Mouse (Mus musculus): Measurements from ENCODE around the gene Tlr12.
"Not testable (repeated sequence)": the region's sequence is repeated elsewhere in the genome, so short reads cannot be mapped to it uniquely, and the experiment has no call there.

The Tlr12 gene

DNA sequence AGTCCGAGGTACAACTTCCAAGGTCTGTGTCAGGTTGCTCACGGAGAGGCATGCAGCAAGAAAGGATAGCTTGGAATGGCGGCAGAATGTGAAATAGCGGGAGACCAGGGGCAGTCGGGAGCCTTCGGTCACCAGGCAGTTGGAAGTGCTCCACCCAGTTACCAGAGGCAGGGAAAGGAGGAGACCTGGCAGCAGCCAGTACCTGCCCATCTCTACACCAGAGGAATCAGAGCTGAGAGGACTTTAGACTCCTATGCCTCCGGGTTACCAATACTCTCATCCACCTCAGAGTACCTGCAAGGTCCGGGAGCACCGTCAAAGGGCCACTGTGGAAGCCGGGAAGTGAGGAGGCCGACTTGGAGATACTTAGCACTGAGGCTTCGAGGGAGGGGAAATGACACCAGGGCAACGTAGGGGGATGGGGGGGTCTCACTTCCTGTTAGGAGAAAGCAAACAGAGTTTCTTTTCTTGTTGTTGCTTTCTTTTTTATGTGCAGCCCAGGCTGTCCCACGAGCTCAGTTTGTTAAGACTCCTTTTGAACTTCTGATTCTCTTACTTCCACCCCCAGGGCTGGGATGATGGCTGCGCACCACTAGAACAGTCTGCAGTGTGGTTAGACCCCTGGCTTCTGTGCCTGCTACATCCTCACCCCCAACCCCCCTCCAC, at the start of gene Tlr12:
Gene Tlr12 (minus strand): TSS at position 374 of the 666 bp plus-strand sequence.
- DNase-seq (ENCODE audit: low read depth, low spot score): peak; percentile 76

DNA sequence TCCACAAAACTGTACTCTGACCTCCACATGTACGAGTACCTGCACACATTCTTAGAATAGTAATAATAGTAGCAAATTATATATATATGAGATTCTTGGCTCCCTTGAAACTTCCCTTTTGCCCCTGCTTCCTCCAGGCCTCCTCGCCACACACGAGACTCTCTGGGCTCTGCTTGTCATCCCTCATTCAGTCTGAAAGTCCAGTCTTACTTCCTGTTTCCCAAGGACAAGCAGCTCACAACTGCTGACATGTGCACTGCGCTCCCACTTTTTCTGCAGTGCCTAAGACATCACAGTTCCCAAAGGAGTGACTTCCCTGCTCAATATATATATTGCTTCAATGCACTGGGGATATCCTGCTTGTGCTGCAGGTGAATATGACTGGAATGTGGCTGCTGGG, 48.8 kb upstream of the Tlr12 start:
- DNase-seq (ENCODE audit: low read depth, low spot score): not testable (repeated sequence)

DNA sequence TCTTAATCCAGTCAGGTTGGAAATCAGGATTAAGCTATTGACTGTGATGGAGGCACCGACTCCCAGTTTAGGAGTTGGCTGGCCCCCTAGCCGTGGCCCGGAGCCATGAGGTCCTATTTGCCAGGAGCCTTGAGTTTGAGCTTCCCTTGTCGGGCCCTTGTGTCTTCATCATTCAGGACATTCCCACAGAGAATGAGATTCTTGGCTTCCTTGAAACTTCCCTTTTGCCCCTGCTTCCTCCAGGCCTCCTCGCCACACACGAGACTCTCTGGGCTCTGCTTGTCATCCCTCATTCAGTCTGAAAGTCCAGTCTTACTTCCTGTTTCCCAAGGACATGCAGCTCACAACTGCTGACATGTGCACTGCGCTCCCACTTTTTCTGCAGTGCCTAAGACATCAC, 47.9 kb upstream of the Tlr12 start:
- DNase-seq (ENCODE audit: low read depth, low spot score): not testable (repeated sequence)

DNA sequence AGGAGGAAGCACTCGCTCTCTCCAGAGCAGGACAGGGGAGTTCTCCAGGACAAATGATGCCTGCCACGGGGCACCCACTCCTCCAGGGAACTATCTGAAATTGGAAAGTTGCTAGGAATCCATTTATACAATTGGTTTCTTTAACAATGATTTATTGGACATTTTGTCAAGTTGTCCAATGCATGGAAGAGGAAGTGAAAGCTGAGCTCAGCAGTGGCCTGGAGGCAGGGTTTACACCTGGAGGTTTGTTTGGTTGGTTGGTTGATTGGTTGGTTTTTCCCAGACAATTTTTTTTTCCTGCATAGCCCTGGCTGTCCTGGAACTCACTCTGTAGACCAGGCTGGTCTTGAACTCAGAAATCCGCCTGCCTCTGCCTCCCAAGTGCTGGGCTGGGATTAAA, 45.6 kb upstream of the Tlr12 start:
- peak; percentile 78 for DNase-seq (ENCODE audit: low read depth, low spot score)

DNA sequence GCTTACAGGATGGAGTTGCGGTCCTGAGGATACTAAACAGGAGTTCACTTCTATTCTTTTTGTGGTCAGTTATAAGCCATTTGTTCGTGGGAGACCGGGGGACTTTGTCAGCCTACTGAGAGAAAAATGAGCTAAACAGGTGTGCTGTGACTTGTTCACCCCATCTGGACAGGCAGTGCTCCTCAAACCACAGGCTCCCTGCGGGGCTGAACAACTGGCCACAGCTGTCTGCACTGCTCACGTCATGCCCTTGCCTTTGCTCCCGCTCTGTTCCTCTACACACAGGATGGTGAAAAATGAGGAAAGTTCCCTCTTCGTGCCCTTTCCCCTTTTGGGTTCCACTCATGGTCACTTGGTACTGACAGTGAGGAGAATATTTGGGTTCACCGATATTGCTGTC, 42.6 kb upstream of the Tlr12 start:
- peak; percentile 39 for DNase-seq (ENCODE audit: low read depth, low spot score)

DNA sequence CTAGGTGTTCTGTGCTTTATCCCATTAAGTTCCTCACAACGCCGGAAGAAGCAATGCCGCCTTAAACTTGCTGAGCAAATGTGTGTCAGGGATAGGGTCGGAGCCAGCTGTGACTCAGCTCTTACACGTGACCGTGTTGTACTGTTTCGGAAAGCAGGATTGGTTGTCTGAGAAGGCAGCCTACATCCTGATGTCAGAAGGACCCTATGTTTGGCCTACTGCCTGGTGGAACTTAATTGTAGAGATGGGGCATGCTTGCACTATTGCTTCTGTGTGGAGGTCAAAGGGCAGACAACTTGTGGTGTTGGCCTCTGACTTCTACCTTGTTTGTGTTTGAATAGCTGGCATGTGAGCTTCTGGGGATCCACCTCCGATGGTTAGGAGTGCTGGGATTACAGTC, 41.8 kb upstream of the Tlr12 start:
- DNase-seq (ENCODE audit: low read depth, low spot score): no peak

DNA sequence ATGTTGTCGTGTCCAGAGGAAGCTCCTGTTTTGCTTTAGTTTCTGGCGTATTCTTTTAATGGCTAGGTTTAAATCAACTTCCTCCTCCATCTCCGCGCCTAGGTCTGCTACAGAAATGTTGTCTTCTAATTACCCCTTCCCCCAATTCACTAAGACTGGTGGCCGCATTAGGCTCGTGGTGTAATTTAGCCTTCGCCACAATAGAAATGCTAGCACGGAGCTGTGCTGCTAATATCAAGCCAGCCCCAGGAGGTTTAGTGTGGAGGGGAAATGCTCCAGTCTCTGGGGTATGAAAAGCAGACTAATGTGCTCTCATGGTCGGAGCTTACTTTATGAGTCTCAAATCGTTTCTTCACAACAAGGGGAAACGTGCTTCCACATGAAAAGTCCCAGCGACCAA, 37.0 kb upstream of the Tlr12 start:
- DNase-seq (ENCODE audit: low read depth, low spot score): no peak

DNA sequence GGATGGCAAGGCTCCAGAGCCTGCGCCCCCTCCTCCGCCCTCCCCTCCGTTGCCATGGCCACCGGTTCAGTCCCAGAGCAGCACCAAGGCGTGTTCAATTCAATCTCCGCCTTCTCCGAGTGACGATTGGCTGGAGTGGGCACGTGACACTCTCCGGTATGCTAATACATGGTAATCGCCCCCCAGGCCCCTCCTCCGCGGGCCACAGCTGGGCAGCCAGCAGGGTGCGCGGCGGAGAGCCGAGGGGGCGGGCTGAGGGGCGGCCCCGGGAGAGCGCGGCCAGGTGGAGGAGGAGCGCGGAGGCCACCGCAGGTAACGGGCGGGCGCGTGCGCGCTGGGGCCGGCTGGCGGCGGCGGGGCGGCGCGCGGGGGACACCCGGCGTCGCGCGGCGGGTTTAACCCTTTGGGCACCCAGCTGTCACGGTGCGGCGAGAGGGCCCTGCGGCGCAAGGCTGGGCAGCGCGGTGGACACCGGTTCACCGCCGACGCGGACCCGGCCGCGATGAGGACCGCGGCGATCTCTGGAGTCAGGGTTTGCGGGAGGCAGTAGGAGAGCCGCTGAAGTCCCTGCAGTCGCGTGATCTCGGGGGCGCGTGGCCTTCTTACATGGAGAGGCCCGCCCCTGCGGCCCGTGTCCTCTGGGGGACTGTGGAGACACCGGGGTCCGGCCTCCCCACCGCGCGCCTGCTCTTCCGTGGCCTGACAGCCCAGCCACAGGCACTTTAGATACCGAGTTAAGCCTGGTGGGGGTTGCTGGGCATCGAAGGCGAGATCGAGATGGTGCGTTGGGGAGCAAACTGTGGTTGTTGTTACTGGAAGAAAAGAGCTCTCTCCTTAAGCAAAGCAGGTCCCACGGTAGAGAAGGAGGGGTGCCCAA, 36.3 kb upstream of the Tlr12 start, which contains the start of gene Phc2:
Gene Phc2 (plus strand): TSS at position 198 of the 877 bp plus-strand sequence.
- DNase-seq (ENCODE audit: low read depth, low spot score): peak; percentile 93

DNA sequence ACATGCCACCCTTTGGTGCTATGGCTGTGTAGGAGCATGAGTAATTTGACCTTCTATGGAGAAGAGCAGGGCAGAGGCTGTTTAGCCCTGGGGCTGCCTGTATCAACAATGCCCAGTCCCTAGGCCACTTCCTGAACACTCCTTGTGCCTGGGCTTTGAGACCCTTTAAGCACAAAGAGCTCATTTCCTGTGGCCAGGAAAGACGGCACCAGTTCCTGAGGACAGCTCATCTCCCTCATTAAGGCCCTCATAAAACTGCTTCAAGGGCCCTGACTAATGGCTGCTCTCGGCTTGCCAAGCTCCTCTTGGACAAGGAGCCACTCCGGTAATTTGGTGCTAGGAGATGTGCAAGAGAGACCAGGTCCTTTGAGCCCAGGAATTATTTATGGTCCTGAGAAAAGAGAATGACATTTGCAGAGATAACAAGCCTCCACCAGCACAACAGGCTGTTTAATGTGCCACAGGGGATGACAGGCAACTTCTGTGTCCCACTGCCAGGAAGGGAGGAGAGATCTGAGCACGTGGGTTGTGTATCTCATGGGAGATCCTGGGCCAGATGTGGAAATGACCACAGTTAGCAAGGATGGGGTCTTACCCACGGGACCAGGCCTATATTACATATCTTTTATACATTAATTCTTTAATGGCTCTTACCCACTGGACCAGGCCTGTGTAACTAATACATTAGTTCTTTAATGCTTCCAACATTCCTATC, 34.3 kb upstream of the Tlr12 start:
- DNase-seq (ENCODE audit: low read depth, low spot score): no peak

DNA sequence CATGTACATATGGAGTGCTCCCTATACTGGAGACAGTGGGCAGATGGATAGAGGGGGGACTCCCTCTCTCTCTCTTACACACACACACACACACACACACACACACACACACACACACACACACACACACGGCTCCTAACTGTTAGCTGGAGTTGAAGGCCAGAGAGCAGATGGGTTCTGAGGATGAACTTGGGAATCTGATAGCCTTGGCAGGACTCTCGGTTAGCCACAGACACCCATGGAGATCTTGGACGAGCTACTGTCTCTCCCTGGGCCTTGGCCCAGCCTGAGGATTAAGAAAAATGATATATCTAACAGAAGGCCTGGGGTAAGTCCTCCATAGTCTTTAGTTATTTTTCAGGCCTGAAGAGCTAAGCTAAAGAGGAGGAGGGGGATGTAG, 33.1 kb upstream of the Tlr12 start:
- no peak for DNase-seq (ENCODE audit: low read depth, low spot score)

DNA sequence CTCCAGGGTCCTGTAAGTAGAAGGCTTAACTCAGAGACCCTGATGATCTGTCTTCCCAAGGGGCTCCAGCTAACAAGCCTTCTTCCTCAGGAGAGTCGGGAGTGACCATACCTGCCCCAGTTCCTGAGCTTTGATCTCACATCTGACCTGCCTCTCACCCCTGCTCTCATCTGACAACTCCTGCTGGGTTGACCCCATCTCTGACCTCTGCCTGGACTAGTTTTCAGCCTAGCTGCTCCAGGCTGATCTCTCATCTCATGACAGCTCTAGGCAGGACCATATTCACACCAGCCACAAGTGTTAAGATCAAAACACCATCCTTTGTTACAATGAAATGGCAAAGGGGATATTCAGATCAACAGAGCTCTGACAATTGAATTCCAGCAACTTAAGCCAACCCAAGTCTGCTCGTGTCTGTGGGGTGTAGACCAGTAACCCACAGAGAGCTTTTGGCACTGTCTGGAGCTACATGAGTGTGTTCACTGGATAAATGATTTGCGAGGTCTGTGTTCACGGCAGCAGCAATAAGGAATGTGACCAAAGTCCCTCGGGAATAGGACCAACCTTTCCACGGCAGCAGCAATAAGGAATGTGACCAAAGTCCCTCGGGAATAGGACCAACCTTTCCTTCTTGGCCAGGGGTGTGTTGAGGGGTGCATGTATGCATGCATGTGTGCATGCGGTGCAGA, 30.3 kb upstream of the Tlr12 start:
- DNase-seq (ENCODE audit: low read depth, low spot score): no peak

DNA sequence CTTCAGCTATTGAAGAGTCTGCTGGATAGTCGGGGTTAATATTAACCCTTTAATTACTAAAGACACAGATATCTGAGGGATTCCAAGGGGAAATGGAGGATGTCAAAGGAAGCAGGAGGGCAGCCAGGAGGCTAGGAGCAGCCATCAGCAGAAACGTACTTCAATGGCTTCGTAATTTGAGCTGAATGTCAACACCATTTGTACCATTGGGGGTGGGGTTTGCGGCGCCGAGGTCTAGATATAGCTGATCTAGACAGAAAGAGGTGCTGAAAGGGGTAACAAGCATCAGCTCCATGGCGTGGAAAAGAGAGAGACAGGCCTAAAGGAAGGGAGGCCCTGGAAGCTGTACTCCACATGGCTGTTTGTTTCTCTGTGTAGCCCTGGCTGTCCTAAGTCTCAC, 28.3 kb upstream of the Tlr12 start:
- no peak for DNase-seq (ENCODE audit: low read depth, low spot score)

DNA sequence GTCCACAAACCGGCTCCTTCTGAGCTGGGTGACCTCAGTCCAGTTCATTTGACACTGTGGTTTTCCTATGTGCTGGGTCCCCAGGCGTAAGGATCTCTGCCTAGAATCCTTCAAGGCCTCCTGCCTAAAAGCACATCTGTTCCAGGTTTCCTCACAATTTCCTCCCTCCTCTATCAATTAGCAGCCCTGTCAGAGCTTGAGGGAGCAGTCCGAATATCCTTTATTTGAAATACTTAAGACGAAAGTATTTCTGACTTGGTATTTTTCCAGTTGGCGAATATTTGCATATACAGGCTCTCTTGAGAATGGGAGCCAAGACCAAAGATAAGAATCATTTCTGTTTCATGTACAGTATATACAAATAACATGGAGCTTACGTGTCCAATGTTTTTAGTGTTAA, 27.5 kb upstream of the Tlr12 start:
- DNase-seq (ENCODE audit: low read depth, low spot score): no peak

DNA sequence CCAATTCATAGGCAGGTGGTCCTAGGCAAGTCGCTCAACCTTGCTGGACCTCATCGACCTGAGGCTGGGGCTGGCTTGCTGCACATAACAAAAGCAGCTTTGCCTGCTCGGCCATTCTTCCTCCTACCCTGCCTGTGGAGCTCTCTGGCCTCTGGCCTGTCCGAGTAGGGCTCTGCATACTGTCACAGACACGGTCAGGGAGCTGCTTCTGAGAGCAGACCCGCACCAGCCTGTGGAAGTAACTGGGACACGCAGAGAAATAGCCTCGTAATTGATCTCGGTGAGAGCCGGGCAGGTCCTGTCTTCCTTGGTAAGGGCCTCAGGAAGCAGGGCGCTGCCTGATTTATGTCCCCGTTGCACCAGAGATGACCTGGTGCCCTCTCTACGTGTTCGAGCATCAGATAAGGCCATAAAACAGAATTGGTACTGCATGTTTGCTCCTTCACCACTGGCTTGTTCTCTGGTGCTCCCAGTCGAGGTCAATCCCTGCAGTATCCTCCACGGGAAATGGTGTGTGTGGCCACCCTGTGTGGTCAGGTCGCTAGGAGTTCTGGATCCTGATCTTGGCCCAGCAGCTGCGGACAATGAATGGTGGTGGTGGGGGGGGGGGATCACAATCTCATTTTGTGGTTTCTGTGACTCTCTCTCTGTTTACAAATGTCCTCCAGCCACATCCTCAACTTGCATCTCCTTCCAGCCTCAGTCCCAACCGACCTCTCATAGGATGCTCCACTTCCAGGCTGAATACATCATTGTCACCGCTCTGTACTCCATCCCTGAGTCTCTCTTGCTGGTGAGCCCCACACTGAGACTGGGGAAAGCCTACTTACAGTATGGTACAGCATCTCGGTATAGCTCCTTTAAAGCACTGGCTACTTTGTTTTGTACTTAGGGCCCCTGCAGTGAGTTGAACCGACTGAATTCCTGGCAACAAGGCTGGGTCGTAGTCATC, 23.6 kb upstream of the Tlr12 start:
- DNase-seq (ENCODE audit: low read depth, low spot score): no peak

DNA sequence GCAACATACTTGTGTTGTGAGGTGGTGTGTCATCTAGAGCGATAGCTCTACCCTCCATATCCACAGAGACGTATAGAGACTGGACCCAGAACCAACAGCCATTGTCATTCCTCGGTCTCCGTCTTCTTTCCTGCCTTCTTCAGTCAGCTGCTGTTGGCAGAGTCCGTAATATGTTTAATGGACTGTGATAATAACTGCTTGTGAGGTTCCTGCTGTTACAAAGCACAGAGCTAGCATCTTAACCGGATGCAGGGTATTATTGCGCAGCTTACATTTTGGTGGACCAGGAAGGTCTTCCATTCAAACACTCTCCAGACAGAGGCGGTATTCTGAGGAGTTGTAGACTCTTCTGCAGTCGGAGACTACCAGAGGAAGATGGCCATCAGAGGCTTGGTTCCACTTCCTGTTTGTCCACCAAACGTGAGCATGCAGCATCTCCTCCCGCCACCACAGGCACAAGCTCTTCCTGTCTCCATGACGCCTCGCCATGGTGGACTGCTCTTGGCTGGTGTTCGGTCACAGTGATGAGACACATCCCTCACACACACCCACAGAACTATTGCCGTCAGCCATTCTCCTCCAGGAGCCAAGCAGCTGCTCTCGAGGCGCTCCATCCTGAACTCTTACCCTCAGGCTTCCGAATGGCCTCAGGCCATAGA, 20.0 kb upstream of the Tlr12 start:
- no peak for DNase-seq (ENCODE audit: low read depth, low spot score)

DNA sequence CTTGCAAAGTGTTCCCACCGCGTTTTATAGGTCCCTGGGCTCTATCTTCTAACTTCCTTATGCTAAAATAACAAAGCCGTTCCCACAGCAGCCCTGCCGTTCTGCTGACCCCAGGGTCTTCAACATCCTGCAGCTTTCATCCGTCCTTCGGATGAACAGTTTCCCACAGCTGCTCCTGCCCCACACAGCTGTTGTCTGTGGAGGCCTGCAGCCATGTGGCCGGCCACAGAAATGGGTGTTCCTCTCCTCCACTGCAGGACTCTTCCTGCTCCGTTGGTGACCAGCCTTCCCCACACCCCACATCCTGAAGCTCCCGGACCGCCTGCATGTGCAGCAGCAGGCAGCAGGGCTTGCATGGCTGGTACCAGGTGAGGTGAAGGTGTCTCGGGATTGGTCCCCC, 18.8 kb upstream of the Tlr12 start:
- DNase-seq (ENCODE audit: low read depth, low spot score): no peak

DNA sequence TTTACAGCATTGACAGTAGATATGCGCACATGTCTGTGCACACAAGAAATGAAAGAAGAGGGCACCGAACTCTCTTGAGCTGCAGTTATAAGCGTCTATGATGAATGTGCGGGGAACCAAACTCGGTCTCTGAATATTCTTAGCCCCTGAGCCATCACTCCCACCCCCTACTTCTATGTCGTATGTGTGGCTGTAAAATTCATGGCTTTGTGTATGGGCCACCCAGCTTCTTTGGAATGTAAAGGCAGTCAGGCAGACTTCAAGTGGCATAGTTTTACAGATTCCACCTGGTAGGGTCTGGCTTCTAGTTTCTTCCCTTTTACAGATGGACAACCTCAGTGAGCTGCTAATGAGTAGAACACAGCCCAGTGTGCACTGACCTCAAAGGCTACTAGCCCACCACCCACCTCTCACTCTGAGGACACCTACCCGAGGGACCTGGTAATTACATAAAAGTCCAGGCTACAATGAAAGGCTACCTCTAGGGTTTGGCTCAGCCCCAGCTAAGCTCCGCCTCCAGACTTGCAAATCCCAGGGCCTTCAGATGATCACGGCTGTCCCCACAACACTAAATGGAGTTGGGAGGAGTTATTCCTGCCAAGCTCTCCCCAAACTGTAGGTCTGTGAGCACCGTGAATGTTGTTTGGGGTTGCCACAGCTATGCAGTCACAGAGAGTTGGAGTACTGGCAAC, 17.6 kb upstream of the Tlr12 start:
- DNase-seq (ENCODE audit: low read depth, low spot score): no peak

DNA sequence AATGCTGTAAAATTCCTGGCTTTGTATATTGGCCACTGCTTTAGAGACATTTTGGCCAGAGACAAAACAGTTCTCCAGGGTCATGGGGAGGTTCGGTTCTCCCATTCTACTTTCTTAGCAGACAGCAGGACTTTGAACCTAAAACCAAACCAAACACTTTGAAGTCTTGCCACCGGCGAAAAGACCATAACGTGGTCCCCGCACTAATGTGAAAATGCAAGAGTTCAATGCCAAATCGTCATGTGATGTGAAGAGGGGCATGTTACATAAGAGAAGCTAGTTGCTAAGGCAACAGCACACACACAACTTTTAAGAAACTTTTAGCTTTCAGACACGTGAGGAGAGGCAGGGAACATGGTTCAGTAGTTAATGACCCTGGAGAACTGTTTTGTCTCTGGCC, 17.0 kb upstream of the Tlr12 start:
- DNase-seq (ENCODE audit: low read depth, low spot score): no peak

DNA sequence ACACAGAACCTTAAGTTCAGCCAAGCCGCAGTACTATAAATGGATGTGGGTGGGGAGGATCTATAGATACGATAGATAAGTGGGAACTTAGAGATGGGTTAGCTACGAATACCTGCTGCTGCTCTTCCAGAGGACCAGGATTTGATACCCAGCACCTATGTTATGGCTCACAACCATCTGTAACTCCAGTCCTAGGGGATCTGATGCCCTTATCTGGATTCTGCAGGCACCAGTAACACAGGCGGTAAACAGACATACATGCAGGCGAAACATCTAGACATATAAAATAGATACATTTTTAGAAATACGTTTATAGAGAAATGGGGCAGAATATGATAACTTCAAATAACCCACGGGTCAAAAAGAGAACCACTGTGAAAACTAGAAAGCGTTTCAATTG, 2.7 kb upstream of the Tlr12 start:
- DNase-seq (ENCODE audit: low read depth, low spot score): no peak

DNA sequence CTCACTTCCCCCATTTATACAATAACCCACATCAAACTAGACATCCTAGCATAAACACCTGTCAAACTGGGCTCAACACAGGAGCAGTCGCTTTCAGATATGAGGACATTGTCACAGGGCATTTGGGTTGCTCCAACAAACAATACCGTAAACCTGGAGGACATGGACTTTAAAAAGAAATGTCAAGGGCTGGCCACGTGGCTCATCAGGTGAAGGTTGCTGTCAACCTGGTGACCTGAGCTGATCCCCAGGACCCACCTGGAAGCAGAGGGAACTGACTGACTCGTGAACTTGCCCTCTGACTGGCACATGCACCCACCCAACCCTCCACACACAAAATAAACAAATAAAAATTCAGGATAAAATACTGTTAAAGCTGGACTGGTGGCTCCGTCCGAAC, 2.2 kb upstream of the Tlr12 start:
- no peak for DNase-seq (ENCODE audit: low read depth, low spot score)

All from A20 (cell line).